Mouse (Mus musculus) heart, postnatal 4 days (tissue): ENCODE data around the gene A2ml1. TPM values are rescaled to one million over a fixed set of nuclear protein-coding genes. Genes with fewer than 3 reads are reported as not detected.

Experiments
- DNase-seq: peaks from one replicate; pipeline ENCODE4 v3.0.0; 2021
- total RNA-seq, 2 experiments: library from RNA; stranded (reverse); gene quantifications; 2 replicates each; pipeline ENCODE4 v1.2.3; 2021

A2ml1 gene
- total RNA-seq, 2 experiments from 2014 or later, result 0.11 TPM; not detected in 1

- DNase-seq, result no peak
Observed at GRCm38 (mm10) chr6:128549463-128550452, 31.6 kb downstream of the A2ml1 start.

GRCm38 (mm10) chr6:128548532-128548931 is 32.9 kb downstream of the A2ml1 start:
- no peak for DNase-seq

GRCm38 (mm10) chr6:128545402-128545801 is 36.0 kb downstream of the A2ml1 start:
- DNase-seq, result no peak

GRCm38 (mm10) chr6:128543226-128543625 is 38.2 kb downstream of the A2ml1 start:
- DNase-seq, result no peak

- no peak for DNase-seq
Observed at GRCm38 (mm10) chr6:128535250-128535649, 46.2 kb downstream of the A2ml1 start.

GRCm38 (mm10) chr6:128533296-128533695 is 48.1 kb downstream of the A2ml1 start:
- no peak for DNase-seq

GRCm38 (mm10) chr6:128532701-128533100 is 48.7 kb downstream of the A2ml1 start:
- DNase-seq, result no peak

- DNase-seq, result no peak
Observed at GRCm38 (mm10) chr6:128528491-128528890, 52.9 kb downstream of the A2ml1 start.

GRCm38 (mm10) chr6:128527110-128527509 is 54.3 kb downstream of the A2ml1 start:
- no peak for DNase-seq

- no peak for DNase-seq
Observed at GRCm38 (mm10) chr6:128526601-128527000, 54.8 kb downstream of the A2ml1 start, which contains the start of gene Pzp. Gene Pzp (minus strand): TSS chr6:128526720.

GRCm38 (mm10) chr6:128525801-128526200 is 55.6 kb downstream of the A2ml1 start:
- DNase-seq, result no peak

GRCm38 (mm10) chr6:128523360-128523759 is 58.0 kb downstream of the A2ml1 start:
- DNase-seq, result no peak

- DNase-seq, result no peak
Observed at GRCm38 (mm10) chr6:128519159-128519558, 62.2 kb downstream of the A2ml1 start.

GRCm38 (mm10) chr6:128505676-128506236 is 75.7 kb downstream of the A2ml1 start:
- DNase-seq, result no peak

- no peak for DNase-seq
Observed at GRCm38 (mm10) chr6:128504743-128505142, 76.7 kb downstream of the A2ml1 start.

- no peak for DNase-seq
Observed at GRCm38 (mm10) chr6:128495346-128495745, 86.1 kb downstream of the A2ml1 start.

- DNase-seq, result peak; percentile 23
Observed at GRCm38 (mm10) chr6:128494646-128495331, 86.6 kb downstream of the A2ml1 start.

- no peak for DNase-seq
Observed at GRCm38 (mm10) chr6:128491916-128492315, 89.5 kb downstream of the A2ml1 start.

GRCm38 (mm10) chr6:128490141-128490540 is 91.3 kb downstream of the A2ml1 start:
- DNase-seq, result no peak
